Mouse (Mus musculus) heart, embryonic 14.5 days (tissue): ENCODE data around the gene 2310034G01Rik. TPM values are rescaled to one million over a fixed set of nuclear protein-coding genes. Genes with fewer than 3 reads are reported as not detected.

ENCODE experiments used
- ATAC-seq: fragments of 200-750 bp; cut with Nextera tagmentation; 2 replicates; pipeline ENCODE4 v1.8.0; 2017; ENCODE audit warnings: low read depth, moderate TSS enrichment; ENCODE audit not compliant: insufficient number of reproducible peaks, insufficient read depth, low FRiP score
- H3K27ac ChIP-seq, 2 experiments: fragments of 200-500 bp in 1 of 2; fragments of 300-500 bp in 1 of 2; sonication (generic) in 1 of 2; replicated peaks in 1 of 2; 2 replicates each; pipeline ENCODE4 v1.5.1; 2012 to 2014; ENCODE audit warnings: low read depth in 2 of 2, low read length in 2 of 2, control low read depth in 1 of 2, mild to moderate bottlenecking in 1 of 2, mixed read lengths in 1 of 2; ENCODE audit not compliant: control insufficient read depth in 1 of 2, insufficient read depth in 1 of 2
- H3K27me3 ChIP-seq: fragments of 300-500 bp; sonication (generic); 2 replicates; pipeline ENCODE4 v1.6.1; 2014; ENCODE audit warnings: mild to moderate bottlenecking, low read length, control low read depth; ENCODE audit not compliant: control insufficient read depth, insufficient read depth
- H3K36me3 ChIP-seq: fragments of 300-500 bp; sonication (generic); 2 replicates; pipeline ENCODE4 v1.6.1; 2014; ENCODE audit warnings: mild to moderate bottlenecking, control low read depth, low read length, mixed read lengths; ENCODE audit not compliant: control insufficient read depth, insufficient read depth
- H3K4me1 ChIP-seq, 2 experiments: fragments of 200-500 bp in 1 of 2; fragments of 300-500 bp in 1 of 2; sonication (generic) in 1 of 2; 2 replicates each; pipeline ENCODE4 v1.6.1; 2012 to 2014; ENCODE audit warnings: low read length in 2 of 2, control low read depth in 1 of 2, mixed read lengths in 1 of 2; ENCODE audit not compliant: control insufficient read depth in 2 of 2, insufficient read depth in 2 of 2
- H3K4me2 ChIP-seq: fragments of 300-500 bp; sonication (generic); 2 replicates; pipeline ENCODE4 v1.6.1; 2014; ENCODE audit warnings: mild to moderate bottlenecking, low read length
- H3K4me3 ChIP-seq, 2 experiments: fragments of 200-500 bp in 1 of 2; fragments of 300-500 bp in 1 of 2; sonication (generic) in 1 of 2; 2 replicates each; pipeline ENCODE4 v1.5.1; 2012 to 2014; ENCODE audit warnings: low read length in 2 of 2, mild to moderate bottlenecking in 2 of 2, control low read depth in 1 of 2, low read depth in 1 of 2, moderate library complexity in 1 of 2; ENCODE audit not compliant: control insufficient read depth in 1 of 2, insufficient read depth in 1 of 2
- H3K9ac ChIP-seq: fragments of 300-500 bp; sonication (generic); 2 replicates; pipeline ENCODE4 v1.6.1; 2014; ENCODE audit warnings: mild to moderate bottlenecking, low read length
- H3K9me3 ChIP-seq: fragments of 300-500 bp; sonication (generic); 2 replicates; pipeline ENCODE4 v1.6.1; 2016; ENCODE audit warnings: low read length, control low read depth; ENCODE audit not compliant: control insufficient read depth
- WGBS: fragments of 180-500 bp; shearing (Covaris S2); extraction: QIAGEN DNeasy Blood & Tissue Kit; methylation state at CpG from one replicate; pipeline ENCODE4 v1.1.7; 2014; 5-methylcytosine and 5-hydroxymethylcytosine counted together
- polyA plus RNA-seq: library from polyadenylated mRNA; unstranded; fragments of >200 nt; fragmentation: Nextera tagmentation; extraction: Ambion mirVana; gene quantifications from 2 replicates; pipeline ENCODE4 v1.2.1, GENCODE M21; 2014

Gene 2310034G01Rik
- polyA plus RNA-seq, 1 experiment from 2014 or later: 1.8 TPM

DNA sequence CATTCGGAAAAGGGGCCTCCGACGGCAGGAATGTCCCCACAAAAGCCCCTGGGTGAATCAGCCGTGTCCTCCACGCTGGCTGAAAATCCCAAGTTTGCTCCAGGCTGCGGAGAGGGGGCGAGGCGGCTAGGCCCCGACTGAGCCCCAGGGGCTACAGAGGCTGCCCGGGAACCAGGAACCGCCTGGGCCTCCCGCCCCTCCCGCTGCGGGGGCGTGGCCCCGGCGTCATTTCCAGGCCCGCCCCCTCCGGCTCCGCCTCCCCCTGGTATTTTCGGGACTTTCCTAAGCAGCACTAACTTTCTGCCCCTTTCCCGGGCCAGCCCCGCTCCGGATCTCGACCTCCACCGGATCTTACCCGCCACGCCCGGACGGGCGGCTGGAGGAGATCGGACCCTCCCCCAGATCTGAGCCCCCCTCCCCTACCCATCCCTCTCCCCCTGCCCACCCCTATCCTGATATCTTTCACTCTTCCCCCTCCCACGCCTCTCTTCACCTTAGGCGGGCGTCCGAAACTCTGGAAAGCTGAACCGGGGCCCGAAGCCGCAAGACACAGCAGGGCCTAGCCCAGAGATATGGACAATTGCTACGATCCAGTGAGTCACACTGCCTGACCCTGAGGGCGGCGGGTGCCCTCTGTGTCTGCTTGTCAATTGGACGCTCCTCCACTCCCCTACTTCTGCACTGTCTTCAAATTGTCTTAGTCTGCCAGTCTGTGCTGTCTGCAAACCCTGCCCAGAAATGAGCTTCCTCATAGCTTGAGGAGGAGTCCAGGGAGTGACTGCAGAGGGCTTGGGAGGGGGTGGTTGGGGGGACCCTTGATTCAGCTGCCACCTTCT, 44.5 kb downstream of the 2310034G01Rik start:
- Histone ChIP-seq H3K27ac (peak overlapping the region; percentile 58 to 86; a peak in 3 of 4 replicates), H3K27me3 (0 out of 2 replicates have a peak, but pooled peaks cover 16% of the 10 kb centered on the region), H3K9me3 (no peaks in the 10 kb centered on the region), H3K4me1 (peaks cover 9 to 17% of the 10 kb centered on the region in 2 experiments; a peak in 3 of 4 replicates), H3K4me3 (peak overlapping the region; percentile 82 to 84), H3K36me3 (peaks cover 24% of the 10 kb centered on the region), H3K9ac (peak overlapping the region; percentile 86), H3K4me2 (peak overlapping the region; percentile 99)
- ATAC-seq: peak; percentile 75
- under 1% methylated on average over 41 of the region's 43 CpGs for WGBS

DNA sequence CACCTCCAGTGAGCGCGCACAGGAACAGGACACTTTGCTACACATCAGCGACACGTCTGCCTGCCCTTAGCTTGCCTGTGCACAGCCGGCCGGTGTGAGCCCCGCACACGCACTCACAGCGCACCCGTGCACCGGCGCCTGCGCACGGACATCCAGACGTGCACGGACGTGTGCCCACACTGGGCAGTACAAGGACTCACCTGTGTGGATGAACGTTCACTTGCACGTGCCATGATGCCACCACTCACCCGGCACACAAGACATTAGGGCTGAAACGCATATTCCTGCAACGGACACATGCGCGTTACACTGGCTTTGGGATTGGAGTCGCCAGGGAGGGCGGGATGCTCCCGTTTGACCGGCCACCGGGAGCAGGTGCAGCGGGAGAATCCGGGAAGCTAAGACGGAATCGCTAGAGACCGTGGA, 45.2 kb downstream of the 2310034G01Rik start:
- under 1% methylated on average over 34 of the region's 34 CpGs for whole genome bisulfite sequencing
- 0 out of 2 replicates have a peak, but pooled peaks cover 16% of the 10 kb centered on the region for H3K27me3 ChIP-seq
- H3K4me1 ChIP-seq: peaks cover 9 to 17% of the 10 kb centered on the region in 2 experiments; a peak in 3 of 4 replicates
- peaks cover 17% of the 10 kb centered on the region for H3K36me3 ChIP-seq
- H3K27ac ChIP-seq: peak overlapping the region; percentile 58 to 86
- H3K4me3 ChIP-seq: peak overlapping the region; percentile 82 to 84
- peak overlapping the region; percentile 99 for H3K4me2 ChIP-seq
- H3K9ac ChIP-seq: peak overlapping the region; percentile 86
- H3K9me3 ChIP-seq: no peaks in the 10 kb centered on the region
- peak; percentile 46 for ATAC-seq

GRCm38 (mm10) chr19:46304216-46304841, 45.8 kb downstream of the 2310034G01Rik start, which contains the start of gene Nfkb2:
Gene Nfkb2 (plus strand): TSS chr19:46304320.
- H3K4me2 ChIP-seq: peak within 1 kb of the TSS; percentile 99
- ATAC-seq: peak; percentile 88
- no peaks in the 10 kb centered on the region for H3K9me3 ChIP-seq
- WGBS: under 1% methylated on average over 36 of the region's 39 CpGs
- peak within 1 kb of the TSS; percentile 86 to 89 for H3K27ac ChIP-seq
- H3K4me1 ChIP-seq: peaks cover 9 to 17% of the 10 kb centered on the region in 2 experiments; a peak in 3 of 4 replicates
- H3K27me3 ChIP-seq: 0 out of 2 replicates have a peak, but pooled peaks cover 16% of the 10 kb centered on the region
- H3K36me3 ChIP-seq: peaks cover 11% of the 10 kb centered on the region; the same call in 1 of the 2 replicates
- peak within 1 kb of the TSS; percentile 86 for H3K9ac ChIP-seq
- peak within 1 kb of the TSS; percentile 82 to 84 for H3K4me3 ChIP-seq

GRCm38 (mm10) chr19:46303251-46304215, 46.6 kb downstream of the 2310034G01Rik start:
- Histone ChIP-seq H3K4me3 (peak overlapping the region; percentile 82 to 84), H3K27ac (peak overlapping the region; percentile 86 to 89; a peak in 3 of 4 replicates), H3K9ac (peak overlapping the region; percentile 86), H3K4me2 (peak overlapping the region; percentile 99), H3K27me3 (0 out of 2 replicates have a peak, but pooled peaks cover 16% of the 10 kb centered on the region), H3K36me3 (peaks cover 11% of the 10 kb centered on the region; the same call in 1 of the 2 replicates), H3K9me3 (no peaks in the 10 kb centered on the region), H3K4me1 (peaks cover 6 to 13% of the 10 kb centered on the region in 2 experiments; a peak in 3 of 4 replicates)
- 53% methylated on average over 18 of the region's 18 CpGs for WGBS
- ATAC-seq: no peak

- H3K27ac ChIP-seq: no peak overlapping the region
- H3K36me3 ChIP-seq: peaks cover 3% of the 10 kb centered on the region; the same call in 1 of the 2 replicates
- no peak overlapping the region for H3K4me2 ChIP-seq
- H3K27me3 ChIP-seq: 0 out of 2 replicates have a peak, but pooled peaks cover 8% of the 10 kb centered on the region
- no peaks in the 10 kb centered on the region for H3K9me3 ChIP-seq
- no peak for ATAC-seq
- H3K9ac ChIP-seq: no peak overlapping the region
- H3K4me3 ChIP-seq: no peak overlapping the region
- WGBS: 81% methylated on average over 4 of the region's 4 CpGs
- peaks cover 6 to 13% of the 10 kb centered on the region in 2 experiments; a peak in 3 of 4 replicates for H3K4me1 ChIP-seq
These were observed 47.6 kb downstream of the 2310034G01Rik start for GRCm38 (mm10) chr19:46302551-46302950.

GRCm38 (mm10) chr19:46300294-46301045, 49.6 kb downstream of the 2310034G01Rik start:
- peaks cover 2 to 7% of the 10 kb centered on the region in 2 experiments; a peak in 1 of 4 replicates for H3K4me1 ChIP-seq
- ATAC-seq: no peak
- H3K9ac ChIP-seq: no peak overlapping the region
- WGBS: 37% methylated on average over 8 of the region's 8 CpGs
- H3K9me3 ChIP-seq: no peaks in the 10 kb centered on the region
- no peaks in the 10 kb centered on the region for H3K27me3 ChIP-seq
- no peaks in the 10 kb centered on the region for H3K36me3 ChIP-seq
- no peak overlapping the region for H3K27ac ChIP-seq
- H3K4me3 ChIP-seq: no peak overlapping the region
- no peak overlapping the region for H3K4me2 ChIP-seq
